In the genomic region with DNA sequence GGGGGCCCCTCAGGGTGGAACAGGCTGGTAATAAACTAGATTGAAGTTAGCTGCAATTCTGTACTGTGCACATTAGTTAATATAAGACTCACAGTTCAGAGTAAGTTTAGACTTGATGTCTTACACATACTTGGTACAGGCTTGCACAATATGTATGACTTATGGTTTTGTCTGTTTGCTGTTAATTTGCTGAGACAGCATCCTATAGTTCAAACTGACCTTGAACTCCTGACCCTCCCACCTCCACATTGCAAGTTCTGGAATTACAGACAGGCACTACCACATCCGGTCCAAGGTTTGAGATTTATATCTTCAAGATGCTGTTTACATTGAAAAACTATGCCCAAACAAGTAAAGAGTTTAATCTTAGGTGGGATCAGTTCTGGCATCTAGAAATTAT, we compare ENCODE assay signal across 24 mouse cellular contexts. TPM values are rescaled to one million over a fixed set of nuclear protein-coding genes. Genes with fewer than 3 reads are reported as not detected.
DNase-seq lines count a peak whose midpoint lies in the region; ATAC-seq and TF ChIP-seq lines count a peak whose summit lies in the region.
"Had no signal": no experiment of that assay in that cellular context is flagged by ENCODE, and none has a peak within 500 bp of the region (broad histone marks: within the 10 kb centered on the region; RNA-seq: fewer than 3 reads in every experiment).

No protein-coding gene starts in this region.

- TF ChIP-seq CTCF in CH12.LX (conservative IDR thresholded peaks at IDR 0.05 in 1 of 2, IDR thresholded peaks at IDR 0.05 in 1 of 2; ENCODE audit: low read depth in 2 of 2, low read length in 2 of 2), result no peak

- ATAC-seq in kidney, embryonic 14.5 days (ENCODE audit: low FRiP score, low TSS enrichment), result peak; percentile 37; the same call in 1 of the 2 replicates
- no peak for ATAC-seq in embryonic facial prominence, embryonic 14.5 days (ENCODE audit: low read depth)
- no peak for ATAC-seq in forebrain, embryonic 11.5 days (replicated peaks; ENCODE audit: low FRiP score)
- ATAC-seq: activated CD4-positive, CD25-positive, alpha-beta regulatory T cell, adult 4 months; CD4-positive, CD25-positive, alpha-beta regulatory T cell, adult 4 months; forebrain, embryonic 14.5 days; hindbrain, postnatal 0 days; intestine, embryonic 16.5 days; Patski had no signal

- dilution Hi-C loops in CH12.LX (cut with MboI; ENCODE audit: extremely low pct_ligation_motif_present, extremely low pct_unique_long_range_greater_than_20kb, low sequenced_read_pairs), result no loop called here

- in situ Hi-C loops in CH12.LX (cut with MboI; ENCODE audit: low pct_ligation_motif_present, low pct_unique_long_range_greater_than_20kb, low sequenced_read_pairs), result no loop called here

- no peaks in the 10 kb centered on the region for H3K79me2 ChIP-seq in CH12.LX (replicated peaks; ENCODE audit: control insufficient read depth, extremely low read depth, insufficient read depth, poor library complexity, severe bottlenecking)

- H3K27ac ChIP-seq in kidney, embryonic 14.5 days (ENCODE audit: low read depth, low read length), result no peak overlapping the region
- H3K27ac ChIP-seq in CH12.LX (ENCODE audit: insufficient read depth, low read depth), result no peak overlapping the region
- 0 out of 2 replicates have a peak overlapping the region, but pooled peaks have one; percentile 44 for H3K27ac ChIP-seq in embryonic facial prominence, embryonic 14.5 days (replicated peaks; ENCODE audit: low read depth, low read length)
- no peak overlapping the region for H3K27ac ChIP-seq in forebrain, embryonic 11.5 days (ENCODE audit: low read depth, low read length)
- H3K27ac ChIP-seq: heart, embryonic 15.5 days; hindbrain, embryonic 13.5 days; hindbrain, postnatal 0 days had no signal

- no peaks in the 10 kb centered on the region for H3K27me3 ChIP-seq in kidney, embryonic 14.5 days (ENCODE audit: control insufficient read depth, insufficient read depth, low read length)
- no peaks in the 10 kb centered on the region for H3K27me3 ChIP-seq in CH12.LX (replicated peaks)
- no peaks in the 10 kb centered on the region for H3K27me3 ChIP-seq in embryonic facial prominence, embryonic 14.5 days (replicated peaks; ENCODE audit: control insufficient read depth, insufficient read depth, low read length)
- H3K27me3 ChIP-seq in forebrain, embryonic 11.5 days (ENCODE audit: control insufficient read depth, insufficient read depth, low read length), result no peaks in the 10 kb centered on the region
- H3K27me3 ChIP-seq: heart, embryonic 15.5 days; hindbrain, embryonic 13.5 days; Patski had no signal

- WGBS in kidney, embryonic 14.5 days, result 13% methylated on average over 1 of the region's 1 CpGs
- WGBS in embryonic facial prominence, embryonic 14.5 days, result 38% methylated on average over 1 of the region's 1 CpGs
- WGBS in forebrain, embryonic 11.5 days, result 89% methylated on average over 1 of the region's 1 CpGs

- TF ChIP-seq RAD21 in CH12.LX (IDR thresholded peaks at IDR 0.05; ENCODE audit: low read depth, low read length), result no peak

- no peak for TF ChIP-seq POLR2A in CH12.LX (IDR thresholded peaks at IDR 0.05; ENCODE audit: low read depth, low read length)

- H3K4me3 ChIP-seq in kidney, embryonic 14.5 days (ENCODE audit: low read length), result no peak overlapping the region
- no peak overlapping the region for H3K4me3 ChIP-seq in CH12.LX (replicated peaks in 1 of 3; ENCODE audit: low read depth in 2 of 3, low read length in 2 of 3, poor library complexity in 1 of 3)
- no peak overlapping the region for H3K4me3 ChIP-seq in embryonic facial prominence, embryonic 14.5 days (ENCODE audit: low read depth, low read length)
- no peak overlapping the region for H3K4me3 ChIP-seq in forebrain, embryonic 11.5 days (ENCODE audit: low read depth, low read length)
- H3K4me3 ChIP-seq: heart, embryonic 15.5 days; hindbrain, embryonic 13.5 days had no signal

- no peak overlapping the region for H3K4me2 ChIP-seq in kidney, embryonic 14.5 days (replicated peaks; ENCODE audit: low read depth, low read length)
- H3K4me2 ChIP-seq in CH12.LX (ENCODE audit: insufficient read depth, low read depth, poor library complexity, severe bottlenecking), result no peak overlapping the region
- H3K4me2 ChIP-seq in embryonic facial prominence, embryonic 14.5 days (ENCODE audit: low read depth, low read length), result no peak overlapping the region
- no peak overlapping the region for H3K4me2 ChIP-seq in forebrain, embryonic 11.5 days (ENCODE audit: low read depth, low read length, severe bottlenecking)
- H3K4me2 ChIP-seq: heart, embryonic 11.5 days; heart, embryonic 15.5 days; hindbrain, embryonic 13.5 days had no signal

- H3K9ac ChIP-seq in kidney, embryonic 14.5 days (ENCODE audit: low read depth, low read length), result no peak overlapping the region
- no peak overlapping the region for H3K9ac ChIP-seq in CH12.LX (ENCODE audit: insufficient read depth, low read depth)
- H3K9ac ChIP-seq in embryonic facial prominence, embryonic 14.5 days (ENCODE audit: low read depth, low read length), result no peak overlapping the region
- no peak overlapping the region for H3K9ac ChIP-seq in forebrain, embryonic 11.5 days (ENCODE audit: low read length)
- H3K9ac ChIP-seq: heart, embryonic 15.5 days; hindbrain, embryonic 13.5 days had no signal

- TF ChIP-seq EP300 in CH12.LX (IDR thresholded peaks at IDR 0.05; ENCODE audit: low read length), result no peak

- H3K4me1 ChIP-seq in kidney, embryonic 14.5 days (ENCODE audit: control insufficient read depth, insufficient read depth, low read length), result 0 out of 2 replicates have a peak, but pooled peaks cover 4% of the 10 kb centered on the region
- no peaks in the 10 kb centered on the region for H3K4me1 ChIP-seq in CH12.LX (ENCODE audit: control insufficient read depth in 1 of 2, insufficient read depth in 2 of 2)
- peaks cover 10% of the 10 kb centered on the region; the same call in 1 of the 2 replicates for H3K4me1 ChIP-seq in embryonic facial prominence, embryonic 14.5 days (ENCODE audit: control insufficient read depth, insufficient read depth, low read length)
- no peaks in the 10 kb centered on the region for H3K4me1 ChIP-seq in forebrain, embryonic 11.5 days (replicated peaks; ENCODE audit: control insufficient read depth, insufficient read depth, low read length)
- H3K4me1 ChIP-seq: heart, embryonic 15.5 days; hindbrain, embryonic 13.5 days had no signal

- H3K36me3 ChIP-seq in kidney, embryonic 14.5 days (ENCODE audit: control insufficient read depth, insufficient read depth, low read length), result no peaks in the 10 kb centered on the region
- H3K36me3 ChIP-seq in CH12.LX (replicated peaks in 1 of 2; ENCODE audit: control insufficient read depth in 1 of 2, insufficient read depth in 1 of 2, low read length in 1 of 2), result no peaks in the 10 kb centered on the region
- H3K36me3 ChIP-seq in embryonic facial prominence, embryonic 14.5 days (ENCODE audit: control insufficient read depth, insufficient read depth, low read length), result no peaks in the 10 kb centered on the region
- no peaks in the 10 kb centered on the region for H3K36me3 ChIP-seq in forebrain, embryonic 11.5 days (ENCODE audit: control insufficient read depth, insufficient read depth, low read length)
- H3K36me3 ChIP-seq: heart, embryonic 15.5 days; hindbrain, embryonic 13.5 days had no signal

- no peaks in the 10 kb centered on the region for H3K9me3 ChIP-seq in kidney, embryonic 14.5 days (ENCODE audit: control insufficient read depth, low read length)
- H3K9me3 ChIP-seq in CH12.LX (replicated peaks; ENCODE audit: low read length), result no peaks in the 10 kb centered on the region
- no peaks in the 10 kb centered on the region for H3K9me3 ChIP-seq in embryonic facial prominence, embryonic 14.5 days (ENCODE audit: control insufficient read depth, low read length)
- no peaks in the 10 kb centered on the region for H3K9me3 ChIP-seq in forebrain, embryonic 11.5 days (ENCODE audit: control insufficient read depth, low read length)
- H3K9me3 ChIP-seq: heart, embryonic 15.5 days; hindbrain, embryonic 13.5 days had no signal

- no peak for DNase-seq in kidney, postnatal 25 days
- DNase-seq in 416B (ENCODE audit: low read depth) (peak; percentile 82), CH12.LX (ENCODE audit: extremely low read depth) (no peak)
- peak; percentile 16 for DNase-seq in embryonic facial prominence, embryonic 14.5 days (ENCODE audit: low spot score)
- no peak for DNase-seq in forebrain, embryonic 11.5 days (ENCODE audit: low spot score)
- DNase-seq in frontal cortex, adult 2 months (ENCODE audit: extremely low spot score in 1 of 2, low spot score in 1 of 2), result no peak
- DNase-seq: adrenal gland, postnatal 14 days; B cell, adult 2 months; cerebellum, adult 8-10 months; cerebellum, postnatal 14 days; gastrocnemius, postnatal 36 days; heart, adult 18-20 months; heart, postnatal 14 days; kidney, adult 8-10 months had no signal

TF ChIP-seq in CH12.LX, 34 proteins besides CTCF, POLR2A, EP300 and RAD21:
- TF ChIP-seq MAFK (IDR thresholded peaks at IDR 0.05; ENCODE audit: insufficient replicate concordance, low read length) (0 out of 2 replicates have a peak, but pooled peaks have one; percentile 6), ZC3H11A (IDR thresholded peaks at IDR 0.05; ENCODE audit: low read depth, low read length) (no peak), POLR2AphosphoS2 (IDR thresholded peaks at IDR 0.05; ENCODE audit: low read depth, low read length) (no peak), BHLHE40 (IDR thresholded peaks at IDR 0.05; ENCODE audit: low read depth, low read length) (no peak)

RNA-seq across cellular contexts. Expression of a gene that starts 4.7 kb away (rescaled TPM):
- 28.6 and 35.6 TPM in 2 replicates for polyA plus RNA-seq in kidney, embryonic 14.5 days (2014; fragmentation: Nextera tagmentation; extraction: Ambion mirVana)
- total RNA-seq in CH12.LX (2012; rRNA removed), result 13.8 and 15.6 TPM in 2 replicates
- total RNA-seq in CH12.LX (2014; rRNA removed), result 3.2 and 5.0 TPM in 2 replicates
- polyA plus RNA-seq in CH12.LX (2012; ENCODE audit: insufficient read length, low read depth), result 3.5 and 4.2 TPM in 2 replicates
- polyA plus RNA-seq in embryonic facial prominence, embryonic 14.5 days (2014; fragmentation: Nextera tagmentation; extraction: Ambion mirVana), result 19.5 and 19.8 TPM in 2 replicates
- 3.4 and 4.6 TPM in 2 replicates for polyA plus RNA-seq in forebrain, embryonic 11.5 days (2014; fragmentation: Nextera tagmentation; extraction: Ambion mirVana)
- 3.3 and 3.7 TPM in 2 replicates for polyA plus RNA-seq in frontal cortex, adult 2 months (2012; rRNA removed)
- polyA plus RNA-seq: CD4-positive, CD25-positive, alpha-beta regulatory T cell, adult 4 months had no signal

Comparison
In these comparisons a context has a peak if more than half of its experiments do, and no peak if none do; other contexts are left out.
1. DNase-seq: peak in 416B (single experiment) and embryonic facial prominence, embryonic 14.5 days (single experiment); none in kidney, postnatal 25 days (0 of 2), CH12.LX (single experiment), forebrain, embryonic 11.5 days (single experiment) and frontal cortex, adult 2 months (0 of 2).